Mouse (Mus musculus) MEL (cell line): Measurements from ENCODE around the gene Krt1. TPM values are rescaled to one million over a fixed set of nuclear protein-coding genes. Genes with fewer than 3 reads are reported as not detected.

Source experiments
- DNase-seq: peaks from one replicate; pipeline ENCODE4 v3.0.0; 2011; ENCODE audit warnings: low read depth, low spot score
- H3K27ac ChIP-seq: 2 replicates; pipeline ENCODE4 v1.5.1; 2012; ENCODE audit warnings: low read depth, mild to moderate bottlenecking, control low read depth, low read length, moderate library complexity; ENCODE audit not compliant: control insufficient read depth
- H3K27me3 ChIP-seq, 2 experiments: fragments of 150-350 bp in 1 of 2; sonication (generic) in 1 of 2; 2 replicates each; pipeline ENCODE4 v1.6.1; 2012; ENCODE audit warnings: low read length in 2 of 2, mild to moderate bottlenecking in 2 of 2, improper control_type of control experiment in 1 of 2, moderate library complexity in 1 of 2; ENCODE audit not compliant: insufficient read depth in 2 of 2, control insufficient read depth in 1 of 2
- H3K36me3 ChIP-seq, 2 experiments: 2 replicates each; pipeline ENCODE4 v1.6.1; 2012 to 2014; ENCODE audit warnings: low read length in 2 of 2, improper control_type of control experiment in 1 of 2, inconsistent platforms in 1 of 2, mild to moderate bottlenecking in 1 of 2; ENCODE audit not compliant: insufficient read depth in 2 of 2, control insufficient read depth in 1 of 2
- H3K4me1 ChIP-seq, 2 experiments: fragments of 150-350 bp in 1 of 2; sonication (generic) in 1 of 2; 2 replicates each; pipeline ENCODE4 v1.6.1; 2012; ENCODE audit warnings: low read length in 2 of 2, improper control_type of control experiment in 1 of 2, mild to moderate bottlenecking in 1 of 2; ENCODE audit not compliant: insufficient read depth in 2 of 2, control insufficient read depth in 1 of 2
- H3K4me3 ChIP-seq, 2 experiments: fragments of 150-350 bp in 1 of 2; sonication (generic) in 1 of 2; 2 replicates each; pipeline ENCODE4 v1.5.1; 2012; ENCODE audit warnings: low read depth in 2 of 2, low read length in 2 of 2, mild to moderate bottlenecking in 2 of 2, moderate library complexity in 2 of 2, control low read depth in 1 of 2, improper control_type of control experiment in 1 of 2; ENCODE audit not compliant: control insufficient read depth in 1 of 2, insufficient read depth in 1 of 2
- H3K79me2 ChIP-seq: 2 replicates; pipeline ENCODE4 v1.6.1; 2012; ENCODE audit warnings: mild to moderate bottlenecking, low read length, moderate library complexity; ENCODE audit not compliant: control insufficient read depth, poor library complexity, insufficient read depth
- H3K9ac ChIP-seq: 2 replicates; pipeline ENCODE4 v1.6.1; 2012; ENCODE audit warnings: low read depth, mild to moderate bottlenecking, control low read depth, low read length, moderate library complexity; ENCODE audit not compliant: control insufficient read depth, poor library complexity, severe bottlenecking
- H3K9me3 ChIP-seq: fragments of 150-350 bp; sonication (generic); replicated peaks from 2 replicates; pipeline ENCODE4 v1.6.1; 2012; ENCODE audit warnings: mild to moderate bottlenecking, low read length, improper control_type of control experiment, moderate library complexity; ENCODE audit not compliant: insufficient read depth
- BHLHE40 ChIP-seq: IDR thresholded peaks from 2 replicates; pipeline ENCODE4 v1.6.1; 2012; ENCODE audit warnings: low read depth, mild to moderate bottlenecking, inconsistent platforms, low read length, improper control_type of control experiment, borderline replicate concordance
- CHD1 ChIP-seq: IDR thresholded peaks from 2 replicates; pipeline ENCODE4 v1.6.1; 2012; ENCODE audit warnings: low read depth, mild to moderate bottlenecking, inconsistent platforms, low read length, improper control_type of control experiment
- CHD2 ChIP-seq: IDR thresholded peaks from 2 replicates; pipeline ENCODE4 v1.6.1; 2011; ENCODE audit warnings: low read length, improper control_type of control experiment
- E2F4 ChIP-seq: IDR thresholded peaks from 2 replicates; pipeline ENCODE4 v1.6.1; 2011; ENCODE audit warnings: low read depth, low read length, improper control_type of control experiment, borderline replicate concordance
- ELF1 ChIP-seq: IDR thresholded peaks from 2 replicates; pipeline ENCODE4 v1.6.1; 2014; ENCODE audit warnings: low read depth, mild to moderate bottlenecking, inconsistent platforms, low read length, improper control_type of control experiment, moderate library complexity
- GATA1 ChIP-seq: IDR thresholded peaks from 2 replicates; pipeline ENCODE4 v1.6.1; 2011; ENCODE audit warnings: low read depth, low read length, improper control_type of control experiment
- HCFC1 ChIP-seq: IDR thresholded peaks from 2 replicates; pipeline ENCODE4 v1.6.1; 2012; ENCODE audit warnings: low read depth, mild to moderate bottlenecking, inconsistent platforms, low read length, improper control_type of control experiment, moderate library complexity
- KAT2A ChIP-seq: conservative IDR thresholded peaks from 2 replicates; pipeline ENCODE4 v1.6.1; 2012; ENCODE audit warnings: low read depth, low read length, improper control_type of control experiment, inconsistent platforms
- MAX ChIP-seq: IDR thresholded peaks from 2 replicates; pipeline ENCODE4 v1.6.1; 2011; ENCODE audit warnings: low read length, improper control_type of control experiment
- MAZ ChIP-seq: IDR thresholded peaks from 2 replicates; pipeline ENCODE4 v1.6.1; 2012; ENCODE audit warnings: low read depth, mild to moderate bottlenecking, inconsistent platforms, low read length, improper control_type of control experiment
- NELFE ChIP-seq: IDR thresholded peaks from 2 replicates; pipeline ENCODE4 v1.6.1; 2011; ENCODE audit warnings: low read depth, low read length, improper control_type of control experiment
- NRF1 ChIP-seq: IDR thresholded peaks from 2 replicates; pipeline ENCODE4 v1.6.1; 2014; ENCODE audit warnings: low read depth, mild to moderate bottlenecking, inconsistent platforms, low read length, improper control_type of control experiment, moderate library complexity; ENCODE audit not compliant: poor library complexity, insufficient read depth, severe bottlenecking
- POLR2A ChIP-seq, 2 experiments: IDR thresholded peaks; 2 replicates each; pipeline ENCODE4 v1.6.1; 2011 to 2012; ENCODE audit warnings: low read length in 2 of 2, mild to moderate bottlenecking in 2 of 2, control low read depth in 1 of 2, improper control_type of control experiment in 1 of 2, low read depth in 1 of 2, moderate library complexity in 1 of 2; ENCODE audit not compliant: control insufficient read depth in 1 of 2, insufficient read depth in 1 of 2, poor library complexity in 1 of 2
- POLR2AphosphoS5 ChIP-seq: IDR thresholded peaks from 2 replicates; pipeline ENCODE4 v1.6.1; 2012; ENCODE audit warnings: low read depth, borderline replicate concordance, mild to moderate bottlenecking, inconsistent platforms, low read length, moderate library complexity, mixed read lengths
- RCOR1 ChIP-seq: IDR thresholded peaks from 2 replicates; pipeline ENCODE4 v1.6.1; 2012; ENCODE audit warnings: low read depth, mild to moderate bottlenecking, inconsistent platforms, low read length, improper control_type of control experiment
- SMC3 ChIP-seq: IDR thresholded peaks from 2 replicates; pipeline ENCODE4 v1.6.1; 2011; ENCODE audit warnings: low read depth, low read length, improper control_type of control experiment
- TAL1 ChIP-seq: IDR thresholded peaks from 2 replicates; pipeline ENCODE4 v1.6.1; 2012; ENCODE audit warnings: mild to moderate bottlenecking, inconsistent platforms, low read length, moderate library complexity, mixed read lengths
- UBTF ChIP-seq: IDR thresholded peaks from 2 replicates; pipeline ENCODE4 v1.6.1; 2012; ENCODE audit warnings: low read depth, mild to moderate bottlenecking, inconsistent platforms, low read length, improper control_type of control experiment, moderate library complexity, borderline replicate concordance; ENCODE audit not compliant: insufficient read depth
- ZC3H11A ChIP-seq: IDR thresholded peaks from 2 replicates; pipeline ENCODE4 v1.6.1; 2012; ENCODE audit warnings: low read depth, mild to moderate bottlenecking, inconsistent platforms, low read length, improper control_type of control experiment
- ZKSCAN1 ChIP-seq: IDR thresholded peaks from 2 replicates; pipeline ENCODE4 v1.6.1; 2012; ENCODE audit warnings: low read depth, mild to moderate bottlenecking, inconsistent platforms, low read length, improper control_type of control experiment, moderate library complexity
- ZNF384 ChIP-seq: IDR thresholded peaks from 2 replicates; pipeline ENCODE4 v1.6.1; 2012; ENCODE audit warnings: low read depth, mild to moderate bottlenecking, inconsistent platforms, low read length, improper control_type of control experiment
- polyA plus RNA-seq, 2 experiments: library from polyadenylated mRNA; stranded (reverse) in 1 of 2; unstranded in 1 of 2; fragments of >175 nt in 1 of 2; fragments of >200 nt in 1 of 2; gene quantifications; 2 replicates each; pipeline versions ENCODE4 v1.2.1 to v1.2.4; 2012; ENCODE audit warnings: low replicate concordance in 2 of 2, low read depth in 1 of 2; ENCODE audit not compliant: insufficient read length in 2 of 2, insufficient read depth in 1 of 2, missing spikeins in 1 of 2
- total RNA-seq: library from RNA; depleted of rRNA; stranded (reverse); fragments of 300-350 nt; gene quantifications from 2 replicates; pipeline ENCODE4 v1.2.3, GENCODE M21; 2012

Krt1 gene
- total and polyA plus RNA-seq, 3 experiments = not detected

GRCm38 (mm10) chr15:101855732-101856131 lies 5.1 kb upstream of the Krt1 start:
- TF ChIP-seq CHD1 = no peak
- TF ChIP-seq GATA1 = no peak
- no peak for TF ChIP-seq ZKSCAN1
- no peak for TF ChIP-seq RCOR1
- no peak for TF ChIP-seq CHD2
- TF ChIP-seq SMC3 = no peak
- Histone ChIP-seq H3K36me3 (no peaks in the 10 kb centered on the region), H3K27ac (no peak overlapping the region), H3K9ac (no peak overlapping the region), H3K79me2 (no peaks in the 10 kb centered on the region), H3K27me3 (no peaks in the 10 kb centered on the region; a peak in 2 of 4 replicates), H3K4me1 (no peaks in the 10 kb centered on the region), H3K4me3 (no peak overlapping the region), H3K9me3 (no peaks in the 10 kb centered on the region)
- no peak for DNase-seq

GRCm38 (mm10) chr15:101854294-101854693 lies 3.7 kb upstream of the Krt1 start:
- TF ChIP-seq KAT2A (no peak), POLR2AphosphoS5 (no peak)
- DNase-seq = no peak
- Histone ChIP-seq H3K79me2 (no peaks in the 10 kb centered on the region), H3K9me3 (no peaks in the 10 kb centered on the region), H3K4me1 (no peaks in the 10 kb centered on the region), H3K27me3 (peaks cover 0 to 4% of the 10 kb centered on the region in 2 experiments; a peak in 2 of 4 replicates), H3K27ac (no peak overlapping the region), H3K4me3 (no peak overlapping the region), H3K36me3 (no peaks in the 10 kb centered on the region), H3K9ac (no peak overlapping the region)

- Histone ChIP-seq H3K4me3 (no peak overlapping the region), H3K27me3 (peaks cover 0 to 4% of the 10 kb centered on the region in 2 experiments; a peak in 2 of 4 replicates), H3K36me3 (no peaks in the 10 kb centered on the region), H3K27ac (no peak overlapping the region), H3K9ac (no peak overlapping the region), H3K4me1 (no peaks in the 10 kb centered on the region), H3K9me3 (no peaks in the 10 kb centered on the region), H3K79me2 (no peaks in the 10 kb centered on the region)
- DNase-seq = no peak
- no peak for TF ChIP-seq POLR2A (IDR thresholded peaks at IDR 0.05; ENCODE audit: control insufficient read depth in 1 of 2, insufficient read depth in 1 of 2, low read depth in 1 of 2, low read length in 2 of 2, poor library complexity in 1 of 2)
- TF ChIP-seq POLR2AphosphoS5 = no peak
- no peak for TF ChIP-seq ZNF384
- TF ChIP-seq ZC3H11A = no peak
- no peak for TF ChIP-seq E2F4
- no peak for TF ChIP-seq RCOR1
- TF ChIP-seq HCFC1 = no peak
- no peak for TF ChIP-seq NRF1
- no peak for TF ChIP-seq BHLHE40
- no peak for TF ChIP-seq TAL1
- no peak for TF ChIP-seq SMC3
- TF ChIP-seq ELF1 = no peak
- no peak for TF ChIP-seq NELFE
- no peak for TF ChIP-seq MAZ
- TF ChIP-seq UBTF = no peak
- TF ChIP-seq MAX = no peak
Measured at GRCm38 (mm10) chr15:101852571-101852970, 2.0 kb upstream of the Krt1 start.
